In genomic region chr2:181048986-181049385, GRCm38 (mm10) we compare ENCODE assay signal across 16 mouse cellular contexts. TPM values are rescaled to one million over a fixed set of nuclear protein-coding genes. Genes with fewer than 3 reads are reported as not detected.
"Had no signal": no experiment of that assay in that cellular context is flagged by ENCODE, and none has a peak within 500 bp of the region (broad histone marks: within the 10 kb centered on the region; RNA-seq: fewer than 3 reads in every experiment).

No protein-coding gene starts in this region.

- DNase-seq: liver; liver, embryonic 13.5 days; liver, postnatal 0 days; lung, adult 18-20 months; lung, adult 2 months; lung, postnatal 10 days; lung, postnatal 14 days; lung, postnatal 36 days; lung, postnatal 4 days; midbrain, embryonic 14.5 days had no signal

RNA-seq across cellular contexts. Expression of gene Chrna4, which starts 5.6 kb away (rescaled TPM):
- total RNA-seq: megakaryocyte progenitor cell, adult 5-6 weeks; megakaryocyte, adult 5-6 weeks; megakaryocyte-erythroid progenitor cell, adult 5-6 weeks; monocyte, adult 5-6 weeks had no signal
- polyA plus RNA-seq: lung, adult 2 months; macrophage; myocyte had no signal
